Mouse (Mus musculus): ENCODE data around the gene Gm49601.

The Gm49601 gene

DNA sequence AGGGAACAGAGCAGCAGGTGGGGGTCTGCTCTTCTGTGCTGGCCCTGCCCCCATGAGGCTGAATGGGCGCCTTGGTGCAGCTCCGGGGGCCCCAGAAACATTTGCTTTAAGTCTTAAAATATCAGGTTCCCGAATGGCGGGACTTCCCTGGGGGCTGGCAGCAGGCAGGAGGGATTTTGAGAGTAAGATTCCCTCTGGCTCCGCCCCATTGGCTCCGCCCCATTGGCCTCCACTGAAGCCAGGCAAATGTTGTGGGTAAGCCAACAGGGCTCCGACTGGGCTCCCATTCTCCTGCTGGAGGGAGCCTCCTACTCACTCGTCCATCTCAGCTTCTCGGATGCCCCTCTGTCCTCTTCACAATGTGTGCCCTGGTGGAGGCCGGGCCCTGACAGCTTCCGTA is 18.0 kb downstream of the Gm49601 start:
- DNase-seq (ENCODE audit: low spot score in 2 of 2) = no peak

GRCm38 (mm10) chr16:18605705-18606104 is 20.5 kb downstream of the Gm49601 start:
- peak in 1 of 2 experiments; percentile 36 for DNase-seq (ENCODE audit: low spot score in 2 of 2)

GRCm38 (mm10) chr16:18604267-18604701 is 21.9 kb downstream of the Gm49601 start:
- no peak for DNase-seq (ENCODE audit: low spot score in 2 of 2)

GRCm38 (mm10) chr16:18601447-18601846 is 24.8 kb downstream of the Gm49601 start:
- DNase-seq (ENCODE audit: low spot score in 2 of 2) = peak in 1 of 2 experiments; percentile 28

DNA sequence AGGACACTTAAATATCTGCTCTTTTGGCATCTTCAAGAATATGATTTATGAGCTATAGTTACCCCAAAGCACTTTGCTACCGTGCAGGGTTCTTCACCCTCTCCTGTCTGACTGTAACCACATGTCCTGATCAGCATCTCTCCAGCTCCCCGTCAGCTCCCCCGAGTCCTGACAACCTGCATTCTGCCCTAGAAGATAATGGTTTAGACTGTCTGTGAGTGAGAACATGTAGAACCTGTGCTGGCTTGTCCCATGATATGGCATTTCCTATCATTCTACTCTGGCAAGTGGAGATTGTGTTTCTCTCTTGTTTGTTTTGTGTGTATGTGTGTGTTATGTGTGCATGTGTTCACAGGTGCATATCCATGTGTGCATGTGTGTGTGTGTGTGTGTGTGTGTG is 28.2 kb downstream of the Gm49601 start:
- DNase-seq (ENCODE audit: low spot score in 2 of 2) = no peak

GRCm38 (mm10) chr16:18596255-18596654 is 30.0 kb downstream of the Gm49601 start:
- DNase-seq (ENCODE audit: low spot score in 2 of 2) = no peak

GRCm38 (mm10) chr16:18593930-18594329 is 32.3 kb downstream of the Gm49601 start:
- DNase-seq (ENCODE audit: low spot score in 2 of 2) = no peak

DNA sequence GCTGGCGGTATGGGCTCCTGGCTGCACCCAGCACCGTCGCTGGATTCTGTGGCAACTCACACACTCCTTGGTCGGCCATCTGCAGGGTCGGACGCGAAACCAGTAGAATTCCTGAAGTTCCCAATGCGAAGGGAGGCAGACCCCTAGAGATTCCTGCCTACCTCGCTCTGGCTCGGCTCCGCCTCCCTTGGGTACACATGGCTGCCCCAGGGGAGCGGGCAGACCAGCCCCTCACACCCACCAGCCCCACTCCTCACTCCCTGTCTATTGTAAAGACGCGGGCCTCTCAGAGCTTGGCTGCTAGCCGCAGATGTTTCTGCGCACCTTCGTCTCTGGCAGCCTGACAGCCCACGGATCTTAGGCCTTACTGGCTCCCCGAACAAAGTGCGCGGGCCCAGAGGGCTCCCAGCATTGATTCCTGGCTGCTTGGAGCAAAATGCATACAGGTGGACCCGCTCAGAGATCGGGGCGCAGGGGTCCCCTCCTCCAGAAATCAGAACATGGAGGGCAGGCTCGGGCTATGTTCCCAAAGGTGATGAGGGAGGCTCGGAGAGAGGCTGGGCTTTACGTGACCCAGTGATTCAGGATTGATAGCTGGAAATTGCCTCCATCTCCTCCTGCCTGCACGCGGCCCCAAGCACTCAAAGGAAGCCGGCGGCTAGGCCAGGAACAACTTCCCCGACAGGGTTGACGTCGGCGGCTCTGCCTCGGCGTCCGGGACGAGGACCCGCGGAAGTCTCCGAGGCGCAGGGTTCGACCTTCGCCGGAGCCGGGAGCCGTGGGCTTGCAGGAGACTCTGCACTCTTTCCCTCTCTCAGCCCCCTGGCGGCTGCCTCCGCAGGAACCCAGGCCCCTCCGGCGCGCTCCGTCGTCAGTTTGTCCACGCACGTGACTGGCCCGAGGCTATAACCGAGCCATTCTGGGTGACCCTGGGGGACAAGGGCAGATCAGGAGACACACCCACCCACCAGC is 34.9 kb downstream of the Gm49601 start:
- DNase-seq (ENCODE audit: low spot score in 2 of 2) = no peak

DNA sequence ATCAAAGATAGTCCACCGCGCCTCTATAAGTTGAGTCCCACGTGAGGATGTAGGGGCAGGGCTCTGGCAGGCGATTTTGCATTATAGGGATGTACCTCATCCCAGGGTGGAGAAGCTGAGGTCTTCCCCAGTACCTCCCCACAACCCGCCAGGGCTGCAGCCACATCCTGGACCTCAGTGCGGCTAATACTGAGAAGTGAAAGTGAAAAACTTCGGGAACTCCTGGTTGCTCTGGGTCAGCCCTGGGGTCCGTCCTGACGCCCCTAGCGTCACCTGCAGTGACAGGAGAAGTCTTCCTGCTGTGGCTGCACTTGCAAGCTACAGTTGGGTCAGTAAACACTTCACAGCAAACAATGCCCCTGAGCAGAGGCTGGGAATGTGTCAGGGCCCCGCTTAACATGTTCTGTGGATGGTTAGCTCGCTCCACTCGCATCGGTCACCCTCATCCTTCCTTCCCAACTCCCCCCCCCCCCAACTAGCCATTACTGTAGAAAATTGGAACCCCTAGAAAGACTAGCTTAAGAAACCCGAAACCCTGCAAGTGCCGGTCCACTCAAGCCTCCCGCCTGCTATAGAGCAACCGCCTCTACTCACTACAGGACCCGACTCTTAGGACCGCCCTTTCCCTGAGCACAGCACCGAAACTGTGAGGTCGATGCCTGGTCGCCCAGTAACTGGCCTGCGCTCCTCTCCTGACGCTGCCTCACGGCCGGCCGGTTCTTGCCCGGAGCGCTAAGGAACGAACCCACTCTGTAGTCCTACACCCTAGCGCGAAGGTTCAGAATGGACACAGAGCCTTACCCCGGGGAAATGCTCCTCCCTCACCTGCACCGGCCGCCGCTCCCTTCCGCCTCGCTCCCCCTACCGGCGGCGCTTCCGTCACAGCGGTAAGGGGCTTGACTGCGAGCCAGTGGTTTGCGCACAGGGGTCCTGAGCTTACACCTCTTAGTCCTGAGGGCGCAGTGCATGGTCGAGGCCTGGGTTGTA is 36.1 kb downstream of the Gm49601 start, which contains the start of gene Tbx1:
Tbx1 (minus strand) TSS at position 868 of the 987 bp plus-strand sequence.
- no peak for DNase-seq (ENCODE audit: low spot score in 2 of 2)

- no peak for DNase-seq (ENCODE audit: low spot score in 2 of 2)
These were observed 37.1 kb downstream of the Gm49601 start for GRCm38 (mm10) chr16:18589080-18589621.

DNA sequence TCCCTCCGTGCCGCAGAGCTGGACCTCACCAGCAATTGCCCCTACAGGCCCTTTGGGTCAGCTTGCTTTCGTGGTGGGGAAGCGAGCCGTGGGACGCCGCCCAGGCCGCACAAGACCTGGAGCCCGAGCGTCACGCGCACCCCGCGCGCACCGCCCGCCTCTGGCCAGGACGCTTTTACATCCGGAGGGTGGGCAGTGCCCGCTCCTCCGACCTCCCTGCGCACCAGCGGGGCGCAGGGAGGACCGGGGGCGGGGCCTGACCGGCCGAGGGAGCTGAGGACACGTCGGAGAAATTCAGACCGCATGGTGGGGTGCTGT is 37.5 kb downstream of the Gm49601 start:
- no peak for DNase-seq (ENCODE audit: low spot score in 2 of 2)

GRCm38 (mm10) chr16:18587847-18588737 is 38.1 kb downstream of the Gm49601 start:
- no peak for DNase-seq (ENCODE audit: low spot score in 2 of 2)

DNA sequence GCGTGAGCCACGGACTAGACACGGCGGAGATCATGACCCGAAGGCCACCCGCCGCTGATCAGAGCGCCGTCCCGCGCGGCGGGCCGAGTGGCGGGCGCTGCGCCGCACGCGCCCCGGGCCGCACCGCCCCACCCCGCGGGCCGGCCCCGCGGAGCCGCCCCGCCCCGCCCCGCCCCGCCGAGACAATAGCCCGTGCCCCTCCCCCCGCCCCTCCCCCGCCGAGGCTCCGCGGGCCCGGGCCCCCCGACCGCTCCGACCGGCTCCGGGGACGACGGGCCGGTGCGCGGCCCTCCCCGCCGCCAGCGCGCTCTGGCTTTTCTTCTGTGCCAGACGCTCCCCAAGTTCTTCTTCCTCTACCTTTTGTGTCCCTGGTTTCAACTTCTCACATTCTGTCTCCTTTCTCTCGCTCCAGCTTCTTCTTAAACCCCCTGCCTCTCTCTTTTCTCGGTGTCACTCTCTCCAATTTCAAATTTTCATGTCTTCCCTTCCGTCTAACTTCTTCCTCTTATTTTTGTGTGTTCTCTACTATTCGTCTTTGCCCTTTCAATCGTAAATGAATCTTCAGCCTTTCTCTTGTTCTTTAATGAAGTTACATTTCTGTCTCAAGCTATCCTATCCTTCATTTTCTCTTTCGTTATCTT is 39.2 kb downstream of the Gm49601 start:
- no peak for DNase-seq (ENCODE audit: low spot score in 2 of 2)

DNA sequence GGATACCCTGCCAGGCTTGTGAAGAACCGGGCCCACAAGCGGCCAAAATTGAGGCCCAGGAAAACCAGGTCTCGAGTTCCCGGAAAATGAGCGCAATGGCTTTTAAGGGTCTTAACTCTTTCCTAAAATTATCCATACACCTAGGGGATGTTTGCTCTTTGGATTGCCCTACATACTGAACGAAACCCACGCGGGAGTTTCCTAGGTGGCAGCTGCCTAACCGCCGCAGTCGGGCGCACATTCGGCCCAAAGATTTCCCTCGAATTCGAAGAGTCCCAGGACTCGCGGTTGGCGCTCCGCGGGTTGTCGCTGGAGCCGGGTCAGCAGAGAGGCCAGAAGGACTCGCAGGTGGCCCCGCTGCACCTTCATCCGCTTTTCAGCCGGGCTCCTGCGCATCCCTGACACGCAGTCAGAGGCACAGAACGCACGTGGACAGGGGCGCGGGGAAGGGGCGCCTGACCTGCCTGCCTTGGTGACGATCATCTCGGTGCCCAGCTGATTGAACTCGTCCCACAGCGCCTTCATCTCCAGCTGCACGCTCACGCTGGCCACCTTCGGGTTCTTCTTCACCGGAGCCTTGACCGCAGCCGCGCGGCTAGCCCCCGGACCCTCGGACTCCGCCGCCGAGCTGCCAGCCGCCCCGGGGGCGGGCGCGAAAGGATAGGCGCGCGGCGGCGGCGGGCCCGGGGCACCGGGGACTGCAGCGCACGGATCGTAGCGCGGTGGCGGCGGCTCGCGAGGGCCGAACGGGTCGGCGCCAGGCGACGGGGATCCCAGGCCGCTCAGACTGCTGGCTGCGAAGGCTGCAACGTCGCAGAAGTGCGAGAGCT is 39.9 kb downstream of the Gm49601 start:
- DNase-seq (ENCODE audit: low spot score in 2 of 2) = no peak

- DNase-seq (ENCODE audit: low spot score in 2 of 2) = no peak
These were observed 40.6 kb downstream of the Gm49601 start for GRCm38 (mm10) chr16:18585676-18586075.

- DNase-seq (ENCODE audit: low spot score in 2 of 2) = no peak
These were observed 41.2 kb downstream of the Gm49601 start for GRCm38 (mm10) chr16:18584901-18585510.

GRCm38 (mm10) chr16:18583673-18584357 is 42.4 kb downstream of the Gm49601 start:
- DNase-seq (ENCODE audit: low spot score in 2 of 2) = no peak

- no peak for DNase-seq (ENCODE audit: low spot score in 2 of 2)
These were observed 43.1 kb downstream of the Gm49601 start for GRCm38 (mm10) chr16:18583169-18583568.

Data from urinary bladder, postnatal 36 days (tissue).